Mouse (Mus musculus): ENCODE results near the gene Ly6g5b.

The Ly6g5b gene

GRCm38 (mm10) chr17:35115046-35116019 is at the start of gene Ly6g5b:
Gene Ly6g5b (minus strand): TSS chr17:35115428.
- peak in 1 of 2 experiments; percentile 36 for DNase-seq

GRCm38 (mm10) chr17:35164218-35164567 is 49.0 kb upstream of the Ly6g5b start:
- no peak for DNase-seq

- no peak for DNase-seq
Observed at GRCm38 (mm10) chr17:35163326-35164081, 48.3 kb upstream of the Ly6g5b start.

DNA sequence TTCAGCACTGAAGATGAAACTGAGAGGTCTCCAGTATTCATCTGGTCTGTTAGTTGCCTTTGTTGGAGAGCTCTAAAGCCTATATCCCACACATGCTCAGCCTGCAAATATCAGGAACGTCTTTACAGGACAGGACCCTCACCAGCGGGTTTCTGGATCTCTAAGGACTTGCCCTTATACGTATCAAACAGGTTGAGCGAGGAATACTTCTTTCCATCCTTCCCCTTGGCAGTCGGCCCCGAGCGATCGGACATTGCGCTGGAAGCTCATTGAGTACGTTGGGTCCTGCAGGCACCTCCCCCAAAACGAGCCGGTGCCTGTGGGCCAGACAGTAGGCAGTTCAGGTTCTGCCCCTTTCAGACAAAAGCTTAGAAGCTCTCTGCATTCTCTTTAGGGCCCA is 47.5 kb upstream of the Ly6g5b start:
- DNase-seq: no peak

DNA sequence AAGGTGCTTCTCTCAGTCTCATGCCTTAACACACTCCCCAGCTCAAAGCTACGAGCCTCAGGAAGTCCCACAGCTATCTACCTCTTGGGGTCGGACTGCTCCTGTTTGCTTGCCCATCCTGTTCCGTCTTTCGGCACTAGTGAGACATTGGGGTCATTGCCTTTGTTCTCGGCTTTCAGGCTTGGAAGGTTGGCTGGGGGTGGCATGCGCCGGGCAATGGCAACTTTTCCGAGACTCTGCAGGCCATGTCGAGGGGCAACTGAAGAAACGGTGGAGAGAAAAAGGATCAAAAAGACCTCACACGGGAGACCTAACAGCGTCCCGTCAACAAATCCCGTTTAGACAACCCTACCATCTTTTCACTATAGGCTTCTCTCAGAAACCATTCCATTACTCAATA is 46.9 kb upstream of the Ly6g5b start:
- DNase-seq: no peak

DNA sequence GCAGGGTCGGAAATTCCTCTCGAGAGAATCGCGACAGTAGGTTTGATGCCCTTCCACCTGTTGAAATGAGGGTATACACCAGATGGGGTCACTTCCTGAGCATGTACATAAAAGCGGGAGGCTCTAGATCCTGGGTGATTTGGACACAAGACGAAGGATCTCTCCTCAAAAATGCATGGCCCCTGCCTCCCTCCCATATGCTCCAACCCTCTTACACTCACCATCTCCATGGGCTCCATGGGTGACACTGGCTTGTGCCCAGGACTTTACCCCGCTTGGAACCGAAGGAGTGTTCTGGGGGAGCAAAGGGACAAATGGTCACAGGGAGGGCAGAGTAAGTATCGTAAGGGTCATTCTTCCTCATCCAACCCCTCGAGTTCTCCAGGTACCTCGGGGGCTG is 46.2 kb upstream of the Ly6g5b start:
- no peak for DNase-seq

- DNase-seq: no peak
Observed at GRCm38 (mm10) chr17:35159638-35160037, 44.4 kb upstream of the Ly6g5b start.

DNA sequence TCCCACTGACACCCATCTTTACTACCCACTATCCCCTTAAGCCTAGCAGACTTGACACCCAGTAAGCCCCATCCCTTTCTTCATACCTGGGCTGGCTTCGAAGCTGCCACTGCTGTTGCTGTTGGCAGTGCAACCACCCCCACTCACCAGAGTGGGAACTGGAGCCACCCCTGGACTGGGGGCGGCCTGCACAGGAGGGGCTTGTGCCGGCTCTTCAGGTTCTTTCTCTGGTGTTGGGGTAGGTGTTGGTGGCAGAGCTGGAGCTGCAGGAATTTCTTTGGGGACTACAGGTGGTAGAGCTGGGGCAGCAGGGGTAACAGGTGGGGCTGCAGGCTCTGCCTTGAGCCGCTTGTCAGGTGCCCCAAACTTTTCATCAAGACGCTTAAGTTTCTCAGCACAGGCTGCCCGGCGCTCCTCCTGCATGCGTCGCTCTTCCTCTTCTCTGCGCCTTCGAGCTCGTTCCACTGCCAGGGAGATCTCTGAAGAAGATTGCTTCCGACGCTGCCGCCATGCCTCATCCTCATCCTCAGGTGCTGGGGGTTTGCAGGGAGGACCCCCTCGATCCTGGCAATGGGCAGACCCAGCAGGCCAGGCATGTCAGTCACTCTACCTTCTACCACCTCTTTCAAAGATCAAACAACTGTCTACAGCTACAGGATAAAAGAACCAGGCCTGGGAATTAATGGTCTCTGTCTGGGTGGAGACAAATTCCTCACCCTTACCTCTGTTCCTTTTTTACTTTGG is 43.8 kb upstream of the Ly6g5b start:
- no peak for DNase-seq

DNA sequence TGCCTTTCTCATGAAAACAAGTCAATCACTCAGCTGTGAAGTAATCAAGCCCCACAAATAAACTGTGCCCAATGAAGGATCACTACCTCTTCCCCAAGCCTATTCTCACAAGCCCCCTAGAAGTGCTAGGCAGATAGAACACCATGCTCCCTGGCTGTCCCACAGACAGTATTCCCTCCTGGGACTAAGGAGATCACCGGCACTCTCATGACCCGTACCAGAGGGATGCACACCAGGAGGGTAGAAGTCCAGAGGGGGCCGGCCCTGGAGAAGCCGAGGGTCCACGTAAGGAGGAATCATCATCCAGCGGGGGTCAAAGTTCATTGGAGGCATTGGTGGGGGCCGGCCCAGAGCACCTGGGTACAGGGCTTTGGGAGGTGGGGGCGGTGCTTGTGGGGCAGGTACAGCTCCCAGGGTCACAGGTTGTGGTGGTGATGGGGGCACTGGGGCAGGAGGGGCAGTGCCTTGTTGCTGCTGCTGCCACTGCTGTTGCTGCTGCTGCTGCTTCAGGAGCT is 42.5 kb upstream of the Ly6g5b start:
- no peak for DNase-seq

- DNase-seq: no peak
Observed at GRCm38 (mm10) chr17:35157254-35157653, 42.0 kb upstream of the Ly6g5b start.

DNA sequence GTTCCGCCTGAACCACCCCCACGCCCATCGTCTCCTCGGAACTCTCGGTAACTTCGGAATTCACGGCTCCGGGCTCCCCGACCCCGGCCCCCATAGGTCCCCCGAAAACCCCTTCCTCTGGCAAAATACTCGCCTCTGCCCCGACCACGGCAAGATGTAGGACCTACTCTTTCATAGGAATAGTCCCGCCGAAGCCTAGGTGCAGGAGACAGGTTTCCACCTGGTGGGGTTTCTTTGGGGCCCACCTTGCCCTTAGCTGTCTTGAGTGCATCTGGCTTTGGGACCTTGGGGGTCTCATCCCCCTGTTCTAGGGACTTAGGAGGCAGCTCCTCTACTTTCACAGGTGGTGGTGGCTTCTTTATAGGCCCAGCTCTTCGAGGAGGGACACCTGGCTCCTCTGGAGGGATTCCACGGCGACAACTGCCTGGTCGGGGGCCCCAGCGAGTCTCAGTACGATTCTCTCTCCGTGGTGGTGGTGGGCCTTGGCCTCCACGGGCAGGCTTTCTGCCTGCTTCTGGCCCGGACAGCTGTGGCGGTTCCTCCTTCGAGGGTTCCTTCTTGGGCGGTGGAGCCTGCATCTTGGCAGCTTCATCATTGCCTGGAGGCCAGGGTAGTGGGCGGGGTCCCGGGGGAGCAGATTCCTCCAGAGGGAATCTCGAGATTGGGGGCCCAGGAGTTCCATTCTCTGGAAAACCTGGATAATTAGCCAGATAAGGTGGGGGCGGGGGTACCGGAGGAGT is 41.4 kb upstream of the Ly6g5b start:
- no peak for DNase-seq

DNA sequence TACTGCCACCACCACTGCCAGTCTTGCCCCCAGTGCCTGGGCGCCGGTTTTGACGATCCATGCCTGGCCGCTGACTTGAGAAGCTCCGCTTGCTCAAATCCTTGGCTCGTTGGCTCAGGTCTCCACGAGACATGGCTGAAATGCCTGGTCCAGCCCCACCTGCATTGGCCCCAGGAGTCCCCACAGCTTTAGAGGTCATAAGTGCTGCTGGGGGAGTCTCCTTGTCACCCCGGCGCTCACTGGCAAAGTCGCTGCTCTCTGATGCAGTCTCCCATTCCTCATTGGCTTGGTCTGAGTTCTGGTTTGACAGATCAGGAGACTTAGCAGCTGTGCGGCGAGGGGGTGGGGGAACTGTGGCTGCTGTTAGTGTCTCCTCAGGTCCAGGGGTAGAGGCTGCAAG is 40.2 kb upstream of the Ly6g5b start:
- no peak for DNase-seq

- no peak for DNase-seq
Observed at GRCm38 (mm10) chr17:35154616-35155015, 39.4 kb upstream of the Ly6g5b start.

GRCm38 (mm10) chr17:35153931-35154330 is 38.7 kb upstream of the Ly6g5b start:
- DNase-seq: no peak

DNA sequence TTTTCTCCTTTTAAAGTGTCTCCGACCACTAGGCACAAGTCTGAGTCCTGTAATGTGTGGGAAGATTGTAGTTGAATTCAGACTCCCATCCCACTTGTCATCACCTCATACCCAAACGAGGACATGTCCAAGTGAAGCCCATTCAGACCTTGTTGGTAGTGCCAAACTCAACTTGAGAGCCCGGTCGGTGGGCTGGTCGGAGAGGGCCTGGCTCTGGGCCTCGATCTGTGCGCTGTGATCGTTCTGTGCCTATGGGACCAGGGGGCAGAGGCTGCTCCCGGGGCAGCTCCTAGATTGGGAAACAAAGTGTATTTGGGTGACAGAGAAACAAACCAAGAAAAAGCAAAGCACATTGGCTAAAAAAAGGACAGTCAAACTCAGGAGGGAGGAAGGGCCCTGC is 37.8 kb upstream of the Ly6g5b start:
- DNase-seq: no peak

- no peak for DNase-seq
Observed at GRCm38 (mm10) chr17:35152121-35152520, 36.9 kb upstream of the Ly6g5b start.

GRCm38 (mm10) chr17:35147922-35148639 is 32.9 kb upstream of the Ly6g5b start:
- no peak for DNase-seq

DNA sequence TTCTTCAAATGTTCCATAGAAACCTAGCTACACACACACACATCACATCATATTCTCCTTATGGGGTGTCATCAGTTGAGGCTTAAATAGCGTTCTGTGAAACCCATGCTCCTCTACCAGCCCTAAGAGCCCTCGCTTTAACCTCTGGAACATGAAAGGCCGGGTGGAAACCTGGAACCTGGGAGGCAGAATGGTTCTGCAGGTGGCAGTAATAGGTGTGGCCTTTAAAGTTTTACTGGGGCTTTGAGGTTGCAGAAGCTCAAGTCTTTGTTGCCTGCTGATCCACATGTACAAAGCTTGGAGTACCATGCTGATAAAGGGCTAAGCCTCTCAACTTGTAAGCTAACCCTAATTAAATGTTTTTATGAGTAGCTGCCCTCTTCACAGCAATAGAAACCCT is 32.1 kb upstream of the Ly6g5b start:
- no peak for DNase-seq

- no peak for DNase-seq
Observed at GRCm38 (mm10) chr17:35146139-35146538, 30.9 kb upstream of the Ly6g5b start.

DNA sequence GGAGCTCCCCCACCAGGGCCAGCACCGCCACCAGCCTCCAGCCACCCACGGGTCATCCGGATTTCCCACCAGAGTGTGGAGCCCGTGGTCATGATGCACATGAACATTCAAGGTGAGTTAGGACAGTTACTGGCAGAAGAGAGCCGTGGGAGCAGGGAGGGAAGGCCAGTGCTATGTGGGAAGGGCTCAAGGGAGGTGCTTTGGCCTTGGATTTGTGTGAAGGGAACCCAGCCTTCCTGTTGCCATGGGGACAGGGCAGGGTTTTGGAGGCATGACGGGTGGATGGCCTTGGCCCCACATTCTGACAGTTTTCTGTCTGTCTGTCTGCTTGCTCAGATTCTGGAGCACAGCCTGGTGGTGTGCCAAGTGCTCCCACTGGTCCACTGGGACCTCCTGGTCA is 26.7 kb upstream of the Ly6g5b start:
- DNase-seq: no peak

DNA sequence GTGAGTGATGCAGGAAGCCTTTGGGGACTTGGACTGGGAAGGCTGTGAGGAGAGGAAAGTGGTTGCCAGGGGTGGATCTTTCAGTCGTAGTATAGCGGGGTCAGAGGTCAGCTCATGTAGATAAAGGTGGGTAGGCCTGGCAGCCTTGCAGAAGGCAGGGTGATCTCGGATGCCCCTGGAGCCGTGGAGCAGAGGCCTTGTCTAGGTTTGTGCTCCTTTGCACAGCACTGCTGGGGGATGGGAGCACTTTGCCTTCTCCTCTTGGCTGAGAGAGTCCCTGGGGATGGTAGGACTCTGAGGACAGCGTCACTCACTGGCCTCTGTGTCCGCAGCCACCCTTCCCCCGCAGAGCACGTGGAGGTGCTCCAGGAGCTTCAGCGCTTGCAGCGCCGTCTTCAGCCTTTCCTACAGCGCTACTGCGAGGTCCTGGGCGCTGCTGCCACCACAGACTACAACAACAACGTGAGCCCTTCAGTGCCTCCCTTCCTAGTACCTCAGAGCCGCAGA is 25.3 kb upstream of the Ly6g5b start:
- no peak for DNase-seq

Data from spleen, adult 18-20 months (tissue).